Mouse (Mus musculus): ENCODE data around the gene BC080695.
"Not testable (repeated sequence)": the region's sequence is repeated elsewhere in the genome, so short reads cannot be mapped to it uniquely, and the experiment has no call there.

The BC080695 gene

DNA sequence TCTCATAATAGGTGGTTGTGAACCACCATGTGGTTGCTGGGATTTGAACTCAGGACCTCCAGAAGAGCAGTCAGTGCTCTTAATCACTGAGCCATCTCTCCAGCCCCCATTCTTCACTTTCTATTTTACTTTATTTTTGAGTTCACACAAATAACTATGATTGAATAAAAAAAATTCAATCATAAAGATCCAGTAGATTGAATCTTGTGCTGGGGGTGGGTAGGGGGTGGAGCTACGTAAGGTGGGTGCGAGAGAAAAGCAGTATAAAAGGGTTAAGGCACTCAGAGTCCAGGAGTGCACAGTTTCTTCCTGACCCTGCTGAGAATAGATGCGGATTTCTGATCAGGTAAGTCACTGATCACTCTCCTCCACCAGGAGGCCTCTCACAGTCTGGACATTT is at the start of gene BC080695, which contains the start of gene Gm13057:
Gene BC080695, plus strand, starts transcription at position 301 of the 400 bp plus-strand sequence.
Gene Gm13057, plus strand, starts transcription at position 310 of the 400 bp plus-strand sequence.
- not testable (repeated sequence) for DNase-seq (ENCODE audit: low spot score)

DNA sequence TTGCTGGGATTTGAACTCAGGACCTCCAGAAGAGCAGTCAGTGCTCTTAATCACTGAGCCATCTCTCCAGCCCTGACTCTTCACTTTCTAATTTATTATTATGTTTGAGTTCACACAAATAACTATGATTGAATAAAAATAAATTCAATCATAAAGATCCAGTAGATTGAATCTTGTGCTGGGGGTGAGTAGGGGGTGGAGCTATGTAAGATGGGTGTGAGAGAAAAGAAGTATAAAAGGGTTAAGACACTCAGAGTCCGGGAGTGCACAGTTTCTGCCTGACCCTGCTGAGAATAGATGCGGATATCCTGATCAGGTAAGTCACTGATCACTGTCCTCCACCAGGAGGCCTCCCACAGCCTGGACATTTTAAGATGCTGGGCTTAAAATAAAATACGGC is 40.5 kb upstream of the BC080695 start, which contains the start of gene Gm13043:
Gene Gm13043, plus strand, starts transcription at position 301 of the 400 bp plus-strand sequence.
- DNase-seq (ENCODE audit: low spot score): no peak

DNA sequence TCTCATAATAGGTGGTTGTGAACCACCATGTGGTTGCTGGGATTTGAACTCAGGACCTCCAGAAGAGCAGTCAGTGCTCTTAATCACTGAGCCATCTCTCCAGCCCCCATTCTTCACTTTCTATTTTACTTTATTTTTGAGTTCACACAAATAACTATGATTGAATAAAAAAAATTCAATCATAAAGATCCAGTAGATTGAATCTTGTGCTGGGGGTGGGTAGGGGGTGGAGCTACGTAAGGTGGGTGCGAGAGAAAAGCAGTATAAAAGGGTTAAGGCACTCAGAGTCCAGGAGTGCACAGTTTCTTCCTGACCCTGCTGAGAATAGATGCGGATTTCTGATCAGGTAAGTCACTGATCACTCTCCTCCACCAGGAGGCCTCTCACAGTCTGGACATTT is 15.8 kb upstream of the BC080695 start, which contains the start of gene Gm13040:
Gene Gm13040, plus strand, starts transcription at position 301 of the 400 bp plus-strand sequence.
- DNase-seq (ENCODE audit: low spot score): not testable (repeated sequence)

DNA sequence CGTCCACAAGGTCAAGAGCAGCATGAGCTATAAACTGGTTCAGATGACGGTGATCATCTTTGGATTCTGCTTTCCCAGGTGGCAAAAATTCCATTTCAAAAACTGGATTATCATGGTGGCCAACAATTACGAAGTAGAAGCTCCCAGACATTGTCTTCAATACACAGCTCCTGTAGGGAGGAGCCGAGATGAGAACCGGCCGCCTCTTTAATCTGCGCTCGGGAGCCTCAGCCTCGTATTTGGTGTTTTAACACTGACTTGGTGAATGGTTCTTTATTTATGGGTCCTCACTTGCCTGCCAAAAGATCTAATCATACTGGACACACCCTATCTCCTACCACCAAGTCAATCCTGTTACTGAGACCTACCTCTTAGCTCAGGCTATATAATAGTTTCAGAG is 60.4 kb downstream of the BC080695 start:
- not testable (repeated sequence) for DNase-seq (ENCODE audit: low spot score)

DNA sequence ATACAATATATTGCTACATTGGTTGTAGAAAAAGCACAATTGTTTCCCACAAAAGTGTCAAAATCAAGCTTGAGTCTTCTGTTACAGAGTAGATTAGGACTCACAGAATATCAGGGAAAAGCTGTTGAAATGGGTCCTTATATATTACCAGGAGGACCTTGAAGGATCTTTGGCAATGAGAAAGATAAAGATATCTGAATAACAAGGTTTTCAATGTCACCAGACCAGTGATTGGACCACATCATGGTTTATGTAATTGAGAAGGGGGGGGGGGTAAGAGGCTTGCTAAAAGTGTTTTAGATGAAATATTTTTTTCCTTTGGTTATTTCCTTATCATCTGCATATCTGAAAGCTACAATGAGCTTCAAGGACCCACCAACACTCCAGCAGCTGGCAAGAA is 63.2 kb downstream of the BC080695 start, which contains the start of gene Gm13083:
Gene Gm13083, plus strand, starts transcription at position 301 of the 400 bp plus-strand sequence.
- DNase-seq (ENCODE audit: low spot score): not testable (repeated sequence)

- not testable (repeated sequence) for DNase-seq (ENCODE audit: low spot score)
Measured at GRCm38 (mm10) chr4:143618101-143618500, 66.6 kb downstream of the BC080695 start.
